Mouse (Mus musculus): ENCODE measurements around the gene Vil1.

- TF ChIP-seq ZC3H11A (IDR thresholded peaks at IDR 0.05; ENCODE audit: borderline replicate concordance, low read depth, low read length): peak; percentile 85; the same call in 1 of the 2 replicates
- no peak for TF ChIP-seq HCFC1 (IDR thresholded peaks at IDR 0.05; ENCODE audit: borderline replicate concordance, insufficient read depth, low read length)
- no peak for TF ChIP-seq MAFK (IDR thresholded peaks at IDR 0.05; ENCODE audit: insufficient read depth, low read depth, low read length)
Measured at GRCm38 (mm10) chr1:74361812-74362211, 47.4 kb upstream of the Vil1 start, which contains the start of gene Catip.

All from ES-E14 (cell line).